Mouse (Mus musculus): ENCODE data around the gene Grxcr1.

DNA sequence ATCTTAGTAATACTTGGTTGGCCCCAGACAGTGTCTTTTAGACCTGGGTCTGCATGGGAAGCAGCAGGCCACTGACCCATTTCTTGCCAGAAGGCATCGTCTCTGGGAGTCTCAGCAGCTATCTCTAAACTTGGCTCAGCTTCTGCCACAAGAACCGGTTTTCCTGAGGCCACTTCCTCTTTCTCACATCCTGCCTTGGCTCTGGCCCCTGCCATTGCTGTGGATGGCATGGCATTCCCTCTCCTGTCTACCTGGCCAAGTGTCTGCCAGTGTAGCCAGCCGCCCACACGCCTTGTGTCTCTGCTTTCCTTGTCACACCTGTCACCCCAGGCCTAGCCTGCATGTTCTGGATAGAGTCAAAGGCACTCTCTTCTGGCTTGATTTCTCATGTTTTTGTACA, 17.1 kb downstream of the Grxcr1 start:
- TF ChIP-seq EP300 (optimal IDR thresholded peaks at IDR 0.05) (no peak), CTCF (IDR thresholded peaks at IDR 0.05; ENCODE audit: low read depth) (no peak)
